Mouse (Mus musculus) gastrocnemius, postnatal 4 days (tissue): ENCODE data around the gene Ptprb. TPM values are rescaled to one million over a fixed set of nuclear protein-coding genes. Genes with fewer than 3 reads are reported as not detected.

ENCODE experiments used
- DNase-seq, 2 experiments: peaks; one replicate each; pipeline ENCODE4 v3.0.0; 2021 to 2022; ENCODE audit warnings: low spot score in 2 of 2, mixed read lengths in 2 of 2
- long read RNA-seq, 2 experiments: library from polyadenylated mRNA; stranded (forward); transcript quantifications; one replicate each; pipeline ENCODE4 v2.0.0; 2021
- total RNA-seq, 2 experiments: library from RNA; stranded (reverse); gene quantifications; 2 replicates each; pipeline ENCODE4 v1.2.3; 2021

The Ptprb gene
- total RNA-seq = 10 to 100 TPM; 30.6 to 33.2 TPM
- long read RNA-seq, experiment 1, full-length matches to known transcripts = 2 of 9 reads
- long read RNA-seq, experiment 1, partial matches to known transcripts = 1 of 9 reads
- long read RNA-seq, experiment 1, other reads (novel, unspliced or antisense) = 6 of 9 reads
- long read RNA-seq, experiment 2, full-length matches to known transcripts = 3 of 20 reads
- long read RNA-seq, experiment 2, partial matches to known transcripts = 4 of 20 reads
- long read RNA-seq, experiment 2, other reads (novel, unspliced or antisense) = 13 of 20 reads

- DNase-seq = no peak
Measured at GRCm38 (mm10) chr10:116275280-116275679, at the start of gene Ptprb. Gene Ptprb (plus strand): TSS chr10:116275523.

- DNase-seq = no peak
Measured at GRCm38 (mm10) chr10:116235299-116235698, 40.0 kb upstream of the Ptprb start.

GRCm38 (mm10) chr10:116242200-116242599, 33.1 kb upstream of the Ptprb start:
- DNase-seq = no peak

- no peak for DNase-seq
Measured at GRCm38 (mm10) chr10:116243373-116243772, 31.9 kb upstream of the Ptprb start.

GRCm38 (mm10) chr10:116245632-116246031, 29.7 kb upstream of the Ptprb start:
- no peak for DNase-seq

- no peak for DNase-seq
Measured at GRCm38 (mm10) chr10:116252668-116253067, 22.7 kb upstream of the Ptprb start.

GRCm38 (mm10) chr10:116253972-116254371, 21.4 kb upstream of the Ptprb start:
- DNase-seq = no peak

- DNase-seq = no peak
Measured at GRCm38 (mm10) chr10:116259298-116259697, 16.0 kb upstream of the Ptprb start.

GRCm38 (mm10) chr10:116260658-116261433, 14.5 kb upstream of the Ptprb start:
- no peak for DNase-seq

GRCm38 (mm10) chr10:116261559-116261958, 13.8 kb upstream of the Ptprb start:
- no peak for DNase-seq

- no peak for DNase-seq
Measured at GRCm38 (mm10) chr10:116264521-116264920, 10.8 kb upstream of the Ptprb start.

GRCm38 (mm10) chr10:116266561-116267433, 8.5 kb upstream of the Ptprb start:
- no peak for DNase-seq

GRCm38 (mm10) chr10:116267434-116267822, 7.9 kb upstream of the Ptprb start:
- no peak for DNase-seq

GRCm38 (mm10) chr10:116268343-116268742, 7.0 kb upstream of the Ptprb start:
- DNase-seq = no peak

GRCm38 (mm10) chr10:116270646-116271469, 4.5 kb upstream of the Ptprb start:
- DNase-seq = no peak

- no peak for DNase-seq
Measured at GRCm38 (mm10) chr10:116271470-116271915, 3.8 kb upstream of the Ptprb start.

- no peak for DNase-seq
Measured at GRCm38 (mm10) chr10:116272156-116272555, 3.2 kb upstream of the Ptprb start.

- DNase-seq = no peak
Measured at GRCm38 (mm10) chr10:116286697-116287344, 11.5 kb downstream of the Ptprb start.

GRCm38 (mm10) chr10:116288130-116288529, 12.8 kb downstream of the Ptprb start:
- DNase-seq = no peak

GRCm38 (mm10) chr10:116290483-116290882, 15.2 kb downstream of the Ptprb start:
- DNase-seq = no peak
